Mouse (Mus musculus) embryonic facial prominence, embryonic 15.5 days (tissue): ENCODE results near the gene 3830406C13Rik. TPM values are rescaled to one million over a fixed set of nuclear protein-coding genes. Genes with fewer than 3 reads are reported as not detected.
A peak's percentile ranks its signal among the peaks of the same experiment; 100 is the strongest.

Source experiments
- ATAC-seq: fragments of 200-750 bp; cut with Nextera tagmentation; 2 replicates; pipeline ENCODE4 v1.8.0; 2017; ENCODE audit warnings: low read depth, moderate TSS enrichment; ENCODE audit not compliant: insufficient number of reproducible peaks, low FRiP score, low TSS enrichment
- H3K27ac ChIP-seq: fragments of 300-500 bp; sonication (generic); replicated peaks from 2 replicates; pipeline ENCODE4 v1.5.1; 2015; ENCODE audit warnings: mild to moderate bottlenecking, inconsistent platforms
- H3K27me3 ChIP-seq: fragments of 300-500 bp; sonication (generic); 2 replicates; pipeline ENCODE4 v1.6.1; 2015; ENCODE audit warnings: inconsistent platforms
- H3K36me3 ChIP-seq: fragments of 300-500 bp; sonication (generic); 2 replicates; pipeline ENCODE4 v1.6.1; 2015; ENCODE audit warnings: mild to moderate bottlenecking, inconsistent platforms
- H3K4me1 ChIP-seq: fragments of 300-500 bp; sonication (generic); 2 replicates; pipeline ENCODE4 v1.6.1; 2015; ENCODE audit warnings: inconsistent platforms
- H3K4me2 ChIP-seq: fragments of 300-500 bp; sonication (generic); replicated peaks from 2 replicates; pipeline ENCODE4 v1.6.1; 2015; ENCODE audit warnings: mild to moderate bottlenecking, inconsistent platforms
- H3K4me3 ChIP-seq: fragments of 300-500 bp; sonication (generic); replicated peaks from 2 replicates; pipeline ENCODE4 v1.5.1; 2015; ENCODE audit warnings: mild to moderate bottlenecking, inconsistent platforms
- H3K9ac ChIP-seq: fragments of 300-500 bp; sonication (generic); 2 replicates; pipeline ENCODE4 v1.6.1; 2015; ENCODE audit warnings: inconsistent platforms
- H3K9me3 ChIP-seq: fragments of 300-500 bp; sonication (generic); replicated peaks from 2 replicates; pipeline ENCODE4 v1.6.1; 2016; ENCODE audit warnings: inconsistent platforms
- WGBS: fragments of 180-500 bp; shearing (Covaris S2); methylation state at CpG from one replicate; pipeline ENCODE4 v1.1.7; 2015; 5-methylcytosine and 5-hydroxymethylcytosine counted together
- polyA plus RNA-seq: library from polyadenylated mRNA; unstranded; fragments of >200 nt; fragmentation: Nextera tagmentation; extraction: Ambion mirVana; gene quantifications from 2 replicates; pipeline ENCODE4 v1.2.1, GENCODE M21; 2015

3830406C13Rik gene
- polyA plus RNA-seq, 1 experiment from 2014 or later: 57.5 TPM

DNA sequence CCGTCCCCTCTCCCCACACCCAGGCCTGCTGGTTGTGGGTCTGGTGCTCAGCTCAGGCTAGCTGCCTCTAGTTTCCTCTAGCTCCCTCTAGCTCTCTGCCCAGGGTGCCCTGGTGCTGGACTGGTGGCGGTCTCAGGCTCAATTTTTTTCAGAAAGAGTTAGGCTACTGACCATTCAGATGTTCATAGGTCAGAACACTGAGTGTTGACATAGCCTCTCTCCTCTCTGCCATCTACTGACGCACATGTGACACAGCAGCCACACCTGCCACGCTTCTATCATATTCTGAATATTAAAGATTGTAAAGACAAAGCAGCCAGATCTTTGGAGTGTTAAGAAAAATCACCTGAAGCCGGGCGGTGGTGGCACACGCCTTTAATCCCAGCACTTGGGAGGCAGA is 49.6 kb downstream of the 3830406C13Rik start:
- no peak overlapping the region for H3K4me3 ChIP-seq
- no peak overlapping the region for H3K4me2 ChIP-seq
- H3K36me3 ChIP-seq: no peaks in the 10 kb centered on the region
- no peaks in the 10 kb centered on the region for H3K4me1 ChIP-seq
- H3K9ac ChIP-seq: no peak overlapping the region
- peaks cover 45% of the 10 kb centered on the region for H3K27me3 ChIP-seq
- WGBS: 74% methylated on average over 7 of the region's 7 CpGs
- H3K27ac ChIP-seq: no peak overlapping the region
- no peak for ATAC-seq
- H3K9me3 ChIP-seq: no peaks in the 10 kb centered on the region

DNA sequence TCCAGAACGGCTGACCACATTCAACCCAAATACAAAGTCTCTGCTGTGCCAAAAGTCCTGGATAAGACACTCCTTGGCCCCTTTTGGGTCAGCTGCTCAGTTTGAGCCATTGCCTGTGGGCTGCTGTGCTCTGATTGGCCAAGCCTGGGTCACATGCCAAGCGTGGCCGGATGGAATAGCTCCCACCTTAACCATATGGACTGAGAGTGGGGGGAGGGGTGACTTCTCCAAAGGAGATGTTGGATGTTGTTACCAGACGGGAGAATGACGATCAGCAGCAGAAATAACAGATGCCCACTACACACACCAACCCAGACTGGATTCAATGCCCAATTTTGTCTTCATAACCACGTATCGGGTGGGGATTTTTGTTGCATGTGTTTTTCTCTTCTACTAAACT is 51.0 kb downstream of the 3830406C13Rik start:
- Histone ChIP-seq H3K9me3 (no peaks in the 10 kb centered on the region), H3K36me3 (no peaks in the 10 kb centered on the region), H3K27me3 (peaks cover 55% of the 10 kb centered on the region), H3K4me1 (no peaks in the 10 kb centered on the region), H3K4me2 (no peak overlapping the region), H3K9ac (no peak overlapping the region), H3K4me3 (no peak overlapping the region), H3K27ac (no peak overlapping the region)
- no peak for ATAC-seq
- 37% methylated on average over 7 of the region's 7 CpGs for WGBS

DNA sequence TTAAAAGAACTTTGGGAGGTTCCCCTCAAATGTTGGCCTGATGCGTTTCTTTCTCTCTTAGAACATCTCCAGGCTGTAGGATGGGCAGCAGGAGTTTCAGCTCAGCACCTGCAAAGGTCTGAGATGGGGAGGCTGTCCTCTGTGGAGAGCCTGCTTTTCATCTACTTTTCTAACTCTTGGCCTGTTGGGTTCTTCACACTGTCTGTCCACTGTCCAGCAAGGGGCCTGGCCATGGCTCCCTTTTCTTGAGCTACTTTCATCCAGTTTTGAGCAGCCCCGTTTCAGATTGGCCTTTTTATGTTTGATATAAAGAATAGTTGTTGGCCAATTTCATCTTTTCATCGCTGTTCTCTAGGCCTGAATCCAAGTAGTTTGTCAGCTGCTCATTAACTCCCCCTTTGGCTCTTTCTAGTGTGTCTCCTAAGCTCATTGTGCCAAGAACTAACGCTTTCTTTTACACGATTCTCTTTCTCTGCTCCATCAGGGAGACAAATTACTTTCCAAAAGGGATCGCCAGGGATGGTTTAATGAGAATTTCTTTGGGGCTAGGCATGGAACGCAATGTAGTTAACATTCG is 53.5 kb downstream of the 3830406C13Rik start:
- Histone ChIP-seq H3K4me1 (peaks cover 11% of the 10 kb centered on the region), H3K27ac (no peak overlapping the region), H3K9me3 (no peaks in the 10 kb centered on the region), H3K36me3 (no peaks in the 10 kb centered on the region), H3K4me2 (no peak overlapping the region), H3K9ac (no peak overlapping the region), H3K4me3 (no peak overlapping the region), H3K27me3 (peaks cover 80% of the 10 kb centered on the region)
- no peak for ATAC-seq
- WGBS: 9% methylated on average over 8 of the region's 8 CpGs

DNA sequence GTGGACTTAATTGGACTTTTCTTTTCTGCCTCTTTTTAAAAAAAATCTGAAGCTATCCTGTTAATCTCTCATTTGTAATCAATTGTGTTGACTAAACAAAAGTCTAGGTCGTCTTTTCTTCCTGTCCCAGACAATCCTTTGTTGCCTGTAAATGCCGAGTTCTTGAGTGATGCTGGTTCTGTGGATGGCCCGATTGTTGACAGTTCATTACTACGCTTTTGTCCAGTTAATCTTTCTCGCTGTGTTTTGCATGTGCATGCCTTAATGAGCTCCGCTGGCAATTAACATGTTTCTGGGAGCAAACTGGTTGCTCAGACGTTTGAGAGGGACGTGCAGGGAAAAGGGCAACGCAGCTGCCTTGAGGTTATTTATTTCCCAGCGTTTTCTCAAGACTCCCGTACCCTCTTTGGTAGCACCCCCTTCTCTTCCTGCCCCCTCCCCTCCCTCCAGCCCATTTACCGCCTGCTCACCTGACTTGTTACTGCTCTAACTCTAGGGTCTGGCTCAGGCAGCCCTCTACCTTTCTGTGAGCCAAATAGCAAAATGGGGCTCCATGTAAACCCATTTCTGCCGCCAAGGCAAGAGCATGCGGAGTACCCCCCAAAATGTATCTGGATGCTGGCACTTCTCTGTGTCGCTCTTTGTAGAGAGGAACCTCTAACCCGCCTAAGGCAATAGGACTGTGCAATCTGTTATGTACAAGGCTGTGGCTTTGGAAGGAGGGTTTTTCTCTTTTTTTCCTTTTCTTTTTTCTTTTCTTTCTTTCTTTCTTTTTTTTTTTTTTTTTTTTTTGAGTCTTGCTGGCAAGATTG is 54.2 kb downstream of the 3830406C13Rik start:
- no peak overlapping the region for H3K4me2 ChIP-seq
- H3K27ac ChIP-seq: no peak overlapping the region
- no peak for ATAC-seq
- whole genome bisulfite sequencing: 4% methylated on average over 16 of the region's 16 CpGs
- no peak overlapping the region for H3K9ac ChIP-seq
- peaks cover 11% of the 10 kb centered on the region for H3K4me1 ChIP-seq
- no peak overlapping the region for H3K4me3 ChIP-seq
- no peaks in the 10 kb centered on the region for H3K9me3 ChIP-seq
- H3K36me3 ChIP-seq: no peaks in the 10 kb centered on the region
- peaks cover 82% of the 10 kb centered on the region for H3K27me3 ChIP-seq

DNA sequence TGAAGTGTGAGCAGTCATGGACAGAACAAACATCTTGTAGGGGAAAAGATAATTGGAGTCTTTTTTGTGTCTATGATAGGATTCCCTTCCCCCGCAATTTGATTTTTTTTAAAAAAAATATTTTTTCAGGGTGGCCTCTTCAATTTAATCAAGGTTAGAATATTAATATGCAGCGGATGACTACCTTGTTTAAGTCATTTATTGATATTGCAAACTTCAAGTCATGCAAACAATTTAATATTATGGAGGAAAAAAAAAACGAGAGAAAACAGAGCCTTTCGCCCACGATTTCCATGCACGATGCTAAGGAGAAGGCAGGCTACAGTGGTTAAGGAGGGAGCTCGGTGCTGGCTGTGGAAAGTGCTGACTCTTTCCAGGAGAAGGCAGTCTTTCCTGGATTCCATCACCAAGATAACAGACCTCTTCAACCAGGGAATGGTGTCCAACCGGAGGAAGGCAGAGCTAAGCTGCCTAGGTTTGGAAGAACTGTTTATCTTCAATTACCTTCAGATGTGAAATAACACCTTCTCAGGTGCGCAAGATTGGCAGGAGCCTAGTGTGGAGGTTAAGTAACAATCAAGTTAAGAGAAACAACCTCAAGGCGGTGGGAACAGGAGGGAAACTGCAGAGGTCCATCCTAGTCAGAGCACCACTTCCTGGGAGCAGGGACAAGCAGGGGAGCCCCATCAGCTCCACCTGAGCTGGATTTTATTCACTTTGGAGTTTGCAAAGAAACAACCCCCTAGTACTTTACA is 55.0 kb downstream of the 3830406C13Rik start:
- no peak overlapping the region for H3K9ac ChIP-seq
- no peak overlapping the region for H3K4me2 ChIP-seq
- H3K4me3 ChIP-seq: no peak overlapping the region
- no peaks in the 10 kb centered on the region for H3K9me3 ChIP-seq
- H3K27me3 ChIP-seq: peaks cover 90% of the 10 kb centered on the region
- peaks cover 11% of the 10 kb centered on the region for H3K4me1 ChIP-seq
- H3K27ac ChIP-seq: no peak overlapping the region
- H3K36me3 ChIP-seq: no peaks in the 10 kb centered on the region
- ATAC-seq: no peak
- 2% methylated on average over 10 of the region's 10 CpGs for WGBS

DNA sequence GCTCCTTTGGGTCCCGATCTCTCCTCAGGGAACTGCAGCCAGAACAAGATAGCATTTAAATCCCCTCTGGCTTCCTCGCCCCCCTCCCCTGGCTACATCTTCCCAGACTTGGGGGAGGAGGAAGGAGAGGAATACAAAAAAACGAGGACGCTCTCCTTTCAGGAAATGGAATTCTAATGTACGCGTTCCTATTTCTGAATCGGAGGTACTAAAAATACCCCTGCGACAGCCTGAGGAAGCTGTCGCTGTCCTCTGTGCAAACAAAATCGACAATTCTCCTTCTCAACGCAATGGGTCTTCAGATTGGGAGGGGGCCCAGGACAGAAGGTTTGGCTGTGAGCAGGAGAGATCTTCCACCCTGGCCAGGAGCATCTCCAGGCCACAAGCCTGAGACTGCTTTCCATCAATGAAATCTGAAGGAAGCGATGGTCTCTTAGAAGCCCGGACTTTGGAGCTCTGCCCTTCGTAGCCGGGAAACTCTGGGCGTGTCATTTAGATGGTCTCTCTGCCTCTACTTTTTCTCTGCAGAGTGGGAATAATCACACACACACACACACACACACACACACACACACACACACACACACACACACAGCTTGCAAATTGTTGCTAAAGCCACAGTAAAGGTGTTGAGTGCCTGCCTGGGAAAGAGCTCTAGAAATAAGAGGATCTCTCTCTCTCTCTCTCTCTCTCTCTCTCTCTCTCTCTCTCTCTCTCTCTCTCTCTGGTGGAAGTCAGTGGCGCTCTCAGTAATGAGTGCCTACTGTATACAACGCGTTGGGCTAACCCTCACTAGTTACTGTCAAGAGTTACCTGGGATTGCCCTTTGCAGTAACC is 56.5 kb downstream of the 3830406C13Rik start:
- H3K9ac ChIP-seq: no peak overlapping the region
- peaks cover 93% of the 10 kb centered on the region for H3K27me3 ChIP-seq
- peaks cover 24% of the 10 kb centered on the region for H3K4me1 ChIP-seq
- no peaks in the 10 kb centered on the region for H3K36me3 ChIP-seq
- WGBS: under 1% methylated on average over 19 of the region's 19 CpGs
- no peak for ATAC-seq
- no peak overlapping the region for H3K27ac ChIP-seq
- H3K4me3 ChIP-seq: no peak overlapping the region
- no peaks in the 10 kb centered on the region for H3K9me3 ChIP-seq
- H3K4me2 ChIP-seq: no peak overlapping the region

DNA sequence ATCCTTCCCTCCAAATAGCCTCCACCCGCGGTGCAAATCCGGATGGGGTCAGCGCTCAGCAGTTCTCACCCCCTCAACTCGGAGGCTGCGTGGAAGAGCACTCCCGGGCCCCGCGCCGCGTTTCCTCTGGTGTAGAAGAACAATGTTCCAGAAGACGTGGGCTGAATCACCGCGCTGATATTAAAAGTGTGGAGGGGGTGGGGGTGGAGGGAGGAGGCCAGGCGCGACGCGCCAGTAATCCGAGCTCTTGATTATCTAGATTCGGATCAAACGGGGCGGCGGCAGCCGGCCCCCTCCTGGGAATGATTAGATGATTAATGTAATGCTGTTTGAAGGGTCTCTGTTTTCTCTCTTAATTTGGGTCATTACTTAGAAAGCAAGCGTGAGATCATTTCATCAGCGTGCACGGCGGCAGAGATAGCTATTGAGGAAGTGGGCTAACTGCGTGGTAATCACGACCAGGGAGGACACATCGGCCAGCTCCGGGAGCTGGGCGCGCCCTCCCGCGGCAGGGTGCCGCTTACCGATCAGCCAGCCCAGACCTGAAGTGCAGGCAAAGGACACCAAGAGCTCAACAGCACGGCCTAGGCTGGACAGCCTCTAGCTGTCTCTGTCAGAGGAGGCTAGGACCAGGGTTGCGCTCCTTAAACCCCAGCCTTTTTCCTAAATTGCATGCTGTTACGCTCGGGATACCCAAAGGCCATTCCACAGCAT is 57.3 kb downstream of the 3830406C13Rik start:
- peak overlapping the region; percentile 15; the same call in 1 of the 2 replicates for H3K4me2 ChIP-seq
- H3K9me3 ChIP-seq: no peaks in the 10 kb centered on the region
- H3K27me3 ChIP-seq: peaks cover 94% of the 10 kb centered on the region
- no peaks in the 10 kb centered on the region for H3K36me3 ChIP-seq
- no peak for ATAC-seq
- peak overlapping the region; percentile 18; the same call in 1 of the 2 replicates for H3K4me3 ChIP-seq
- peaks cover 32% of the 10 kb centered on the region for H3K4me1 ChIP-seq
- no peak overlapping the region for H3K27ac ChIP-seq
- WGBS: under 1% methylated on average over 42 of the region's 42 CpGs
- H3K9ac ChIP-seq: no peak overlapping the region

DNA sequence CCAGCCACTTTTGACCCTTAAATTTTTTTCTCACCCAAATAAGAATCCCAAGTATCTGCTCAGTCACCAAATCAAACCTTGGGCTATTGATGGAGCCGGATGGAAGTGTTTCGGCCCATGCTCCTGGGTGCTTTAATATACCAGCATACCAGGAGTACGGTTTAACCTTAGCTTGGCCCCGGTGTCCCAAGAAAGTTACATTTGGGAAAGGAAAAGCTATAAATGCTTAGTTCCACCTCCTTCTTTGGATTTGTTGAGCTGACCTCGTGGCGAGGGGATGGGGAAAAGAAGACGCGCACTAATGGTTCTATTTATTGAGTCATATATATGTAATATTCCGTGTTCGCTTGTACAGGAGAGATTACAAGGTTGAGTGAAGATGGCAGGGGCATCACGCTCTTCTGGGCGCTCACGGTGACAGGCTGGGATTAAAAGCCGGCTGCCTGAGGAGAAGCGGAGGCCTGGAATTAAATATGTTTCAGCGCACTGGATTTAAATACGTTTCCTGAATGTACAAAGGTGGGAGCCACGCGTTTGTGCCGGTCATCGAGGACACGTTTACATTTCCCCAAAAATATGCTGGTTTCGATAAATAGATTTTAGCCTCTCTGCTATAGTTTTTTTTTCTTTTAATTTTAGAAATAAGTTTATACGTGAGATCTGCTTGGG is 58.0 kb downstream of the 3830406C13Rik start:
- no peak overlapping the region for H3K4me2 ChIP-seq
- H3K9ac ChIP-seq: no peak overlapping the region
- H3K27ac ChIP-seq: no peak overlapping the region
- peaks cover 95% of the 10 kb centered on the region for H3K27me3 ChIP-seq
- 4% methylated on average over 24 of the region's 24 CpGs for WGBS
- ATAC-seq: no peak
- peaks cover 38% of the 10 kb centered on the region for H3K4me1 ChIP-seq
- H3K36me3 ChIP-seq: no peaks in the 10 kb centered on the region
- H3K4me3 ChIP-seq: no peak overlapping the region
- no peaks in the 10 kb centered on the region for H3K9me3 ChIP-seq

DNA sequence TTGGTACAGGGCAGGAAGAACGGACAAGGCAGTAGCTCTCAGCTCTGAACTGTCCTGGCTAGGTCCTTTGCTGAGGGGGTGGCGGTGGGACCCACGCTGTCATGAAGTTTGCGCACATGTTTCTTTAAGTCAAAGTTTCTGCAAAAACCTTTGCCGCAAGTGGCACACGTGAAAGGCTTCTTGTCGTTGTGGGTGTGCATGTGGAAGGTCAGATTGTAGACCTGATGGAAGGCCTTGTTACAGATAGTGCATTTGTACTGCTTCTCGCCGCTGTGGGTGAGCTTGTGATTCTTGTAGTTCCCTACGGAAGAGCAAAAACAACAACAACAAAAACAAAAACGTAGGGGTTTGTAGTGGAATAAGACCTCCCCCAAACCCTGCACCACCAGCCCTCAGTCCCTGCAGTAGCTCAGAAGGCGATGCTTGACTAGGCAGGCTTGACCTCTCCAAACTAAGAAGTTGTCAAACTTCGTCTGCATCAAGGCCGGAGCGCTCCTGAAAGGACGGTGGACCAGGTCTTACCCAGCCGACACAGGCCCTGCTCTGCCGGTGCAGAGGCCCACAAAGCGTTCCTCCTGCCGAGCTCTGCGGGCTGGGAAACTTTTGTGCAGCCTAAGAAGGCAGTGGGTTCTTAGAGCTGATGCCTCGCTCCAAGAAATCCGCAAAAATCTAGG is 58.6 kb downstream of the 3830406C13Rik start:
- Histone ChIP-seq H3K27me3 (peaks cover 95% of the 10 kb centered on the region), H3K27ac (no peak overlapping the region), H3K36me3 (no peaks in the 10 kb centered on the region), H3K9me3 (no peaks in the 10 kb centered on the region), H3K9ac (no peak overlapping the region), H3K4me2 (no peak overlapping the region), H3K4me1 (peaks cover 38% of the 10 kb centered on the region), H3K4me3 (no peak overlapping the region)
- 3% methylated on average over 23 of the region's 23 CpGs for WGBS
- ATAC-seq: no peak
